Mouse (Mus musculus): ENCODE data around the gene Itgb1bp1.

- TF ChIP-seq EP300 (IDR thresholded peaks at IDR 0.05; ENCODE audit: insufficient read depth, low read depth, low read length) (no peak), CTCF (IDR thresholded peaks at IDR 0.05) (no peak)
These were observed 38.0 kb upstream of the Itgb1bp1 start for GRCm38 (mm10) chr12:21324101-21324500.
